Mouse (Mus musculus) midbrain, embryonic 11.5 days (tissue): ENCODE measurements around the gene Exoc4. TPM values are rescaled to one million over a fixed set of nuclear protein-coding genes. Genes with fewer than 3 reads are reported as not detected.

Source experiments
- ATAC-seq: fragments of 200-750 bp; cut with Nextera tagmentation; 2 replicates; pipeline ENCODE4 v1.8.0; 2017; ENCODE audit warnings: moderate TSS enrichment, moderate library complexity; ENCODE audit not compliant: low FRiP score
- DNase-seq: peaks from one replicate; pipeline ENCODE4 v3.0.0; 2015; ENCODE audit warnings: low spot score; ENCODE audit errors: missing footprints
- H3K27ac ChIP-seq: fragments of 300-500 bp; sonication (generic); 2 replicates; pipeline ENCODE4 v1.5.1; 2014; ENCODE audit warnings: low read depth, low read length
- H3K27me3 ChIP-seq: fragments of 300-500 bp; sonication (generic); 2 replicates; pipeline ENCODE4 v1.6.1; 2014; ENCODE audit warnings: mild to moderate bottlenecking, low read length, moderate library complexity, mixed read lengths; ENCODE audit not compliant: control insufficient read depth, insufficient read depth
- H3K36me3 ChIP-seq: fragments of 300-500 bp; sonication (generic); 2 replicates; pipeline ENCODE4 v1.6.1; 2014; ENCODE audit warnings: mild to moderate bottlenecking, low read length, moderate library complexity, mixed read lengths; ENCODE audit not compliant: control insufficient read depth, insufficient read depth
- H3K4me1 ChIP-seq: fragments of 300-500 bp; sonication (generic); 2 replicates; pipeline ENCODE4 v1.6.1; 2014; ENCODE audit warnings: low read length; ENCODE audit not compliant: control insufficient read depth, insufficient read depth
- H3K4me2 ChIP-seq: fragments of 300-500 bp; sonication (generic); 2 replicates; pipeline ENCODE4 v1.6.1; 2014; ENCODE audit warnings: mild to moderate bottlenecking, moderate library complexity
- H3K4me3 ChIP-seq: fragments of 300-500 bp; sonication (generic); 2 replicates; pipeline ENCODE4 v1.5.1; 2014; ENCODE audit warnings: low read depth, low read length
- H3K9ac ChIP-seq: fragments of 300-500 bp; sonication (generic); 2 replicates; pipeline ENCODE4 v1.6.1; 2014; ENCODE audit warnings: low read length
- H3K9me3 ChIP-seq: fragments of 300-500 bp; sonication (generic); 2 replicates; pipeline ENCODE4 v1.6.1; 2016; ENCODE audit warnings: low read length; ENCODE audit not compliant: control insufficient read depth
- WGBS: fragments of 180-500 bp; shearing (Covaris S2); extraction: QIAGEN DNeasy Blood & Tissue Kit; methylation state at CpG from one replicate; pipeline ENCODE4 v1.1.7; 2014; 5-methylcytosine and 5-hydroxymethylcytosine counted together
- polyA plus RNA-seq: library from polyadenylated mRNA; unstranded; fragments of >200 nt; fragmentation: Nextera tagmentation; extraction: Ambion mirVana; gene quantifications from 2 replicates; pipeline ENCODE4 v1.2.1, GENCODE M21; 2014

The Exoc4 gene
- polyA plus RNA-seq, 1 experiment from 2014 or later: 28.7 TPM

GRCm38 (mm10) chr6:33804775-33805174, 555.9 kb downstream of the Exoc4 start:
- no peak overlapping the region for H3K27ac ChIP-seq
- ATAC-seq: no peak
- WGBS: 84% methylated on average over 2 of the region's 2 CpGs

GRCm38 (mm10) chr6:33806072-33806782, 557.3 kb downstream of the Exoc4 start:
- WGBS: 90% methylated on average over 3 of the region's 3 CpGs
- no peaks in the 10 kb centered on the region for H3K27me3 ChIP-seq
- no peak overlapping the region for H3K4me3 ChIP-seq
- H3K9ac ChIP-seq: no peak overlapping the region
- H3K4me1 ChIP-seq: peaks cover 2% of the 10 kb centered on the region; the same call in 1 of the 2 replicates
- no peaks in the 10 kb centered on the region for H3K36me3 ChIP-seq
- DNase-seq (no peak), ATAC-seq (no peak)
- H3K4me2 ChIP-seq: no peak overlapping the region
- no peak overlapping the region for H3K27ac ChIP-seq
- no peaks in the 10 kb centered on the region for H3K9me3 ChIP-seq

More at GRCm38 (mm10) chr6:33804775-33805174, 555.9 kb downstream of the Exoc4 start:
- Histone ChIP-seq H3K36me3 (no peaks in the 10 kb centered on the region), H3K4me3 (no peak overlapping the region), H3K4me2 (no peak overlapping the region), H3K4me1 (peaks cover 2% of the 10 kb centered on the region; the same call in 1 of the 2 replicates), H3K27me3 (no peaks in the 10 kb centered on the region), H3K9ac (no peak overlapping the region), H3K9me3 (no peaks in the 10 kb centered on the region)
- no peak for DNase-seq

GRCm38 (mm10) chr6:33814386-33814785, 565.5 kb downstream of the Exoc4 start:
- no peaks in the 10 kb centered on the region for H3K4me1 ChIP-seq
- no peaks in the 10 kb centered on the region for H3K36me3 ChIP-seq
- WGBS: 58% methylated on average over 2 of the region's 2 CpGs
- DNase-seq: no peak
- H3K4me2 ChIP-seq: no peak overlapping the region
- H3K9me3 ChIP-seq: no peaks in the 10 kb centered on the region
- H3K27ac ChIP-seq: no peak overlapping the region
- H3K27me3 ChIP-seq: no peaks in the 10 kb centered on the region
- no peak for ATAC-seq
- no peak overlapping the region for H3K4me3 ChIP-seq
- H3K9ac ChIP-seq: no peak overlapping the region

GRCm38 (mm10) chr6:33823171-33823570, 574.3 kb downstream of the Exoc4 start:
- H3K4me2 ChIP-seq: no peak overlapping the region
- no peaks in the 10 kb centered on the region for H3K27me3 ChIP-seq
- H3K27ac ChIP-seq: no peak overlapping the region
- no peak for ATAC-seq
- H3K4me3 ChIP-seq: no peak overlapping the region
- H3K9me3 ChIP-seq: no peaks in the 10 kb centered on the region
- 93% methylated on average over 2 of the region's 2 CpGs for WGBS
- H3K9ac ChIP-seq: no peak overlapping the region
- no peaks in the 10 kb centered on the region for H3K36me3 ChIP-seq
- peaks cover 2% of the 10 kb centered on the region; the same call in 1 of the 2 replicates for H3K4me1 ChIP-seq
- no peak for DNase-seq

GRCm38 (mm10) chr6:33823777-33824302, 575.0 kb downstream of the Exoc4 start:
- DNase-seq (no peak), ATAC-seq (no peak)
- no peak overlapping the region for H3K27ac ChIP-seq
- H3K27me3 ChIP-seq: no peaks in the 10 kb centered on the region
- no peak overlapping the region for H3K4me3 ChIP-seq
- peaks cover 5% of the 10 kb centered on the region; the same call in 1 of the 2 replicates for H3K4me1 ChIP-seq
- H3K36me3 ChIP-seq: no peaks in the 10 kb centered on the region
- no peaks in the 10 kb centered on the region for H3K9me3 ChIP-seq
- no peak overlapping the region for H3K9ac ChIP-seq
- no peak overlapping the region for H3K4me2 ChIP-seq
- 79% methylated on average over 6 of the region's 6 CpGs for WGBS

- no peak overlapping the region for H3K9ac ChIP-seq
- H3K4me3 ChIP-seq: no peak overlapping the region
- no peaks in the 10 kb centered on the region for H3K36me3 ChIP-seq
- H3K27me3 ChIP-seq: no peaks in the 10 kb centered on the region
- peaks cover 7% of the 10 kb centered on the region; the same call in 1 of the 2 replicates for H3K4me1 ChIP-seq
- WGBS: 45% methylated on average over 6 of the region's 6 CpGs
- no peaks in the 10 kb centered on the region for H3K9me3 ChIP-seq
- no peak overlapping the region for H3K27ac ChIP-seq
- no peak for DNase-seq
- ATAC-seq: no peak
- H3K4me2 ChIP-seq: no peak overlapping the region
Measured at GRCm38 (mm10) chr6:33828499-33828898, 579.6 kb downstream of the Exoc4 start.

GRCm38 (mm10) chr6:33829261-33829660, 580.4 kb downstream of the Exoc4 start:
- Histone ChIP-seq H3K4me3 (no peak overlapping the region), H3K36me3 (no peaks in the 10 kb centered on the region), H3K4me2 (no peak overlapping the region), H3K27me3 (no peaks in the 10 kb centered on the region), H3K9ac (no peak overlapping the region), H3K9me3 (no peaks in the 10 kb centered on the region), H3K4me1 (peaks cover 7% of the 10 kb centered on the region; the same call in 1 of the 2 replicates), H3K27ac (no peak overlapping the region)
- DNase-seq (no peak), ATAC-seq (no peak)
- 93% methylated on average over 4 of the region's 4 CpGs for WGBS

- no peak overlapping the region for H3K4me2 ChIP-seq
- no peak overlapping the region for H3K4me3 ChIP-seq
- H3K4me1 ChIP-seq: peaks cover 7% of the 10 kb centered on the region; the same call in 1 of the 2 replicates
- no peak for DNase-seq
- H3K9ac ChIP-seq: no peak overlapping the region
- no peaks in the 10 kb centered on the region for H3K27me3 ChIP-seq
- no peak overlapping the region for H3K27ac ChIP-seq
- H3K36me3 ChIP-seq: no peaks in the 10 kb centered on the region
- H3K9me3 ChIP-seq: no peaks in the 10 kb centered on the region
- WGBS: 92% methylated on average over 3 of the region's 3 CpGs
- no peak for ATAC-seq
Measured at GRCm38 (mm10) chr6:33831276-33831675, 582.4 kb downstream of the Exoc4 start.

GRCm38 (mm10) chr6:33832978-33833377, 584.1 kb downstream of the Exoc4 start:
- WGBS: 48% methylated on average over 4 of the region's 4 CpGs
- H3K27ac ChIP-seq: no peak overlapping the region
- no peaks in the 10 kb centered on the region for H3K27me3 ChIP-seq
- DNase-seq (no peak), ATAC-seq (0 out of 2 replicates have a peak, but pooled peaks have one; percentile 42)
- no peaks in the 10 kb centered on the region for H3K9me3 ChIP-seq
- no peak overlapping the region for H3K4me3 ChIP-seq
- H3K4me1 ChIP-seq: peaks cover 7% of the 10 kb centered on the region; the same call in 1 of the 2 replicates
- H3K9ac ChIP-seq: no peak overlapping the region
- H3K36me3 ChIP-seq: no peaks in the 10 kb centered on the region
- H3K4me2 ChIP-seq: no peak overlapping the region
